Mouse (Mus musculus) common myeloid progenitor, adult 5-6 weeks (primary cell): ENCODE results near the gene Tarbp2. TPM values are rescaled to one million over a fixed set of nuclear protein-coding genes. Genes with fewer than 3 reads are reported as not detected.
A peak's percentile ranks its signal among the peaks of the same experiment; 100 is the strongest.

Experiments
- ATAC-seq: replicated peaks from 2 replicates; pipeline ENCODE4 v1.8.0; 2016; ENCODE audit warnings: low read depth, mild to moderate bottlenecking, moderate TSS enrichment, inconsistent platforms; ENCODE audit not compliant: poor library complexity, severe bottlenecking
- total RNA-seq: library from RNA; stranded (forward); fragments of 200-1000, 187-1606 nt; gene quantifications from 2 replicates; pipeline ENCODE4 v1.2.3, GENCODE M21; 2017

The Tarbp2 gene
- total RNA-seq, result 13.4 and 31.7 TPM in 2 replicates

- ATAC-seq, result peak; percentile 80
These were observed at the start of gene Tarbp2 for GRCm38 (mm10) chr15:102517976-102518858. Tarbp2 (plus strand) TSS chr15:102518192.

- ATAC-seq, result no peak
These were observed 49.2 kb upstream of the Tarbp2 start for GRCm38 (mm10) chr15:102468675-102469370.

DNA sequence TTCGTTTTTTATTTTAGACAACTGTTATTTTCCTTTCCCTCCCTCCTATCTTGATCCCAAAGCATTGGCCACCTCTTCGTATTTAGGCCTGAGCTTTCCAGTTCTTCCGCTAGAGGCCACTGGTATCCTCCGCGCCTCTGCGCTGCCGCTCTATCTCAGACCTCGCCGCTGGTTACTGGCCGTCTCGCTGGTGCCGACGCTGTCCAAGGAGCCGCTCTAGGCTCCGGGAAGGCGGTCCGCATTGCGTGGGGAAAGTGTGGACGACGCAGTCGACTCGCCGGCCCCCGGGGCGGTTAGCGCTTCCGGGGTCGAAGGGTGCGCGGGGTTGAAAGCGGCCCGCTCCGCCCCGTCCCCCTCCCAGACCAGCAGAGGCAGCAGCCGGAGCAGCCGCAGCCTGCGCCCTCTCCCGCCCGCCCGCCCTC lies 47.8 kb upstream of the Tarbp2 start, which contains the start of gene Pcbp2:
Gene Pcbp2 (plus strand): TSS at position 357 of the 422 bp plus-strand sequence.
- ATAC-seq, result peak; percentile 99

- ATAC-seq, result peak; percentile 38
These were observed 47.2 kb upstream of the Tarbp2 start for GRCm38 (mm10) chr15:102470605-102471294.

GRCm38 (mm10) chr15:102471295-102471645 lies 46.7 kb upstream of the Tarbp2 start:
- ATAC-seq, result peak; percentile 12; the same call in 1 of the 2 replicates

DNA sequence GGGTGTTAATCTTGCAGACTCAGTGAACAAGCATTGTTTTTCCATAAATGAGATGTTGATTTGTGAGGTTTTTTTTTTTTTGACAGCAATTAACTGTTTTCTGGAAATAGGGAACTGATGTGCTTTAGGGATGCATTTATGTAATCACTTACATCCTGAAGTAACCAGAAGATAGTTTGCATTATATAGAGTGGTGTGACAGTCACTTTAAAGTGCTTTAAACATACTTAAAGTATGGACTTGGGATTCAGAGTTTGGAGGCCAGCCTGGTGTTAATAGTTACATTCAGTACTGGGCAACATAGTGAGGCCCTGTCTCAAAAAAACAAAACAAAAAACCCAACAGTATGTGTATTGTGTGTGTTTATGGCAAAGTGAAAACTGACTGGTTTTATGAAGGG lies 46.3 kb upstream of the Tarbp2 start:
- ATAC-seq, result no peak

- no peak for ATAC-seq
These were observed 44.7 kb upstream of the Tarbp2 start for GRCm38 (mm10) chr15:102473246-102473645.

DNA sequence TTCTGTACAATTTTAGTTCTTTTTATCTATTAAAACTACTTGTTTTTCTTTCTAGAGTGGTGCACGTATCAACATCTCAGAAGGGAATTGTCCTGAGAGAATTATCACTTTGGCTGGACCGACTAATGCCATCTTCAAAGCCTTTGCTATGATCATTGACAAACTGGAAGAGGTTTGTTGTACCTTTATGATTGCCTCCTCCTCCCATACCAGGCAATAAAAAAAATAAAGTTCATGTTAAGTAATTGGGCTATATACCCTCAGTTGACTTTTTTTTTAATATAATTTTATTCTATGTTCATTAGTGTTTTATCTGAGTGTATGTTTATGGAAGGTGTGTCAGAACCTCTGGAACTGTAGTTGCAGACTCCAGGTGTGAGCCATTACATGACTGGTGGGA lies 43.5 kb upstream of the Tarbp2 start:
- ATAC-seq, result no peak

GRCm38 (mm10) chr15:102483136-102483535 lies 34.9 kb upstream of the Tarbp2 start:
- no peak for ATAC-seq

DNA sequence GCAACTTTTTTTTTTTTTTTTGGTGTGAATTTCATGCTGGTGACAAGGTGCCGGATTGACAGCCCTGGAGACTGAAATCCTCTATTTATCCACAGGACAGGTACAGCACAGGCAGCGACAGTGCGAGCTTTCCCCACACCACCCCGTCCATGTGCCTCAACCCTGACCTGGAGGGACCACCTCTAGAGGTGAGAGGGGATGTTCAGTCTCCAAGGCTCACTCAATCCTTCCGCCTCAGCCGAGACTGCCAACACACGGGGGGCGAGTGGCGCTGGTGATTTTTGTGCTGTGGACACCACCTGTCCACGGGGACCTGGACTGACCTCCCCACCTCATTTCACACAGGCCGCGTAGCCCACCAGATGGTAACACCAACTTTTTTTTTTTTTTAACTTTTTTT lies 32.1 kb upstream of the Tarbp2 start:
- no peak for ATAC-seq

DNA sequence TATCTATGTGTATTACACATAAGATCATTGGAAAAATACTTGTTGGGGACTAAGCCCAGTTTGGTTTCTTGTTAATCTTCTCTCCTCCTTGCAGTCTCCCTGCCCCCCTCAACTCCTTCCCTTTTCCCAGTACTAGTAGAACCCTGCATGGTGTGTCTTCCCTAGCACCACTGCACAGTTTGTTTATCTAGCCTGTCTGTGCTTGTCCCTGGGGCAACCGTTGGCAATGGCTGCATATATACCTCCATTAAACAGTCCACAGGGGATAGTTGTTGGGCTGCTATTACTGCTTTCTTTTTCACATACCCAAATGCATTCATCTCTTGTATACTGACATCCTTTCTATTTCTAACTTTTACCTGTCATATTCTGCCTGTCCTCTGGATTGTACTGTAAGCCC lies 30.3 kb upstream of the Tarbp2 start:
- no peak for ATAC-seq

DNA sequence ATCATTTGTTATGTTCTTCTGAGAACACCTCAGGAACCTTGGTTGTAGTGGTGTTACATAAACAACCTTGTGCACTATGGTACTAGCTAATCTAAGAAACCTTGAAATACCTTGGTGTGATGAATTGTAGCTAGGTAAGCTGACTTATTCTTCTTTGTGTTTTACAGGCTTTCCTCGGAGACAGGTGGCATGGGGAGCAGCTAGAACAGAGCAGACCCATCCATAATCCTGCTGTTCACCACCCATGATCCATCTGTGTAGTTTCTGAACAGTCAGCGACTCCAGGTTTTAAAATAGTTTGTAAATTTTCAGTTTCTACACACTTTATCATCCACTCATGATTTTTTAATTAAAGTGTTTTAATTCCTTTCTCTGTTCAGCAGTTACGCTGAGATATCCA lies 19.7 kb upstream of the Tarbp2 start:
- ATAC-seq, result no peak

DNA sequence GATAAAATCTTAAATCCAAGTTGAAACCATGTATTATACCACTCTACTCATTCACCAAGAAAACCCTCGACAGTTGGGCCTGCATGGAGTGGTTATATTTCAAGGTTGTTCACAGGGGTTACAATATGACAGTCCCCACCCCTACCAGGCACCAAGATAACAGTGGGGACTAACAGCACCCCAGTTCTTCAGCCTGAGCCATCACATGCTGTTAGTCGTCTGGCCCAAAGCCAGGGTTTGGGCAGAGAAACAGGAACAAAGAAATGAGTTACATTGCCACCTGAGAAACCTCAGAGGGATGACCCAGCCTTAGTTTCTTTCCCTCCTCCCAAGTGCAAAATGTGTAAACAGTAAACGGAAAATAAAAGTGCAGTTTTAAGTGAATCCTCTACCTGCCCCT lies 18.6 kb upstream of the Tarbp2 start:
- ATAC-seq, result 0 out of 2 replicates have a peak, but pooled peaks have one; percentile 25

DNA sequence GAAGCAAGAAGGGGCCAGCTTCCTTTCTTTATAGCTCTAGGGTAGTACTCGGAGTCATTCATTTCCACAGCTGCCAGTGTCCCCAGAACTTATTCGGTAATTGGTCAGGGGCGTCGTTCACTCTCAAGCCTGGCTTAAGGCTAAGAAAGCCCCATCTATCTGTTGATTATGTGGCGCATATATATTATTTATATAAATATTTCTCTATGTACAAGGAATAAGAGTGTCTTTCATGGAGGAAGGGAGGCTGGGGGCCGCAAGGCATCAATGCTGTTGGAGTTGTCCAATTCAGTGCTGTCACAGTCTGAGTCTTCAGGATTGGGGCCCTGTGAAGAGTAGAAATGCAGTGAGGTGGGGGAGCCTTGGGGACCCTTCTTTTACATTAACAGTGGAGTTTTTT lies 18.1 kb upstream of the Tarbp2 start:
- ATAC-seq, result no peak

- no peak for ATAC-seq
These were observed 17.5 kb upstream of the Tarbp2 start for GRCm38 (mm10) chr15:102500479-102500878.

- ATAC-seq, result no peak
These were observed 16.7 kb upstream of the Tarbp2 start for GRCm38 (mm10) chr15:102501084-102501814.

DNA sequence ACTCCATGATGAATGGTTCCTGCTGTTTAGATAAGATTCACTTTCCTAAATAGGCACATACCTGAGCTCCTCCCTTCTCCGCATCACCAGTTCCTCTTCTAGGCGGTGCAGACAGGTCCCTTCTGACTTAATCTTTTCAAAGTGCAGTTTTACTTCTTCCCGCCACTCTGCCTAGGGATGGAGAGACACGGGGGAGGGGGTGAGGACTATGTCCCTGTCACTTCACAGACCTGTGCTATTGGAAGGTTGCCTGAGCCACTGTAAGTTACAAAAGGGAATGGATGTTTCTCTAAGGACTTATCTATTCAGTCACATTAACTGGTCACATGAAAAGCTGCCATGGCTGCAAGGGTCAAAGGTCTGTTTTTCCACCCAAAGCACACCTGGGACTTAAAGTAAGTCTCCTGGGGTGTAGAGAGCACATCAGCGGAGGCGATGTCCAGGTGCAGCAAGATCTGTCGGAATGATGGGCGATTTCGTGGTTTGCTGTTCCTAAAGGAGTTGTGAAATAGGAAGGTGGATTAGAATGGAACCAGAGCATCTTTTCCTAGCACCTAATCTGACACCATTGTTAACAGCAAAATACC lies 15.6 kb upstream of the Tarbp2 start:
- no peak for ATAC-seq

- no peak for ATAC-seq
These were observed 14.5 kb upstream of the Tarbp2 start, which contains the start of gene Gm10337 for GRCm38 (mm10) chr15:102503447-102503846. Gm10337 (plus strand) TSS chr15:102503722.

- no peak for ATAC-seq
These were observed 13.8 kb upstream of the Tarbp2 start for GRCm38 (mm10) chr15:102503924-102504782.
